Mouse (Mus musculus) MEL (cell line): Measurements from ENCODE around the gene Fam222a. TPM values are rescaled to one million over a fixed set of nuclear protein-coding genes. Genes with fewer than 3 reads are reported as not detected.

ENCODE experiments used
- DNase-seq: peaks from one replicate; pipeline ENCODE4 v3.0.0; 2011; ENCODE audit warnings: low read depth, low spot score
- H3K27ac ChIP-seq: 2 replicates; pipeline ENCODE4 v1.5.1; 2012; ENCODE audit warnings: low read depth, mild to moderate bottlenecking, control low read depth, low read length, moderate library complexity; ENCODE audit not compliant: control insufficient read depth
- H3K27me3 ChIP-seq, 2 experiments: fragments of 150-350 bp in 1 of 2; sonication (generic) in 1 of 2; 2 replicates each; pipeline ENCODE4 v1.6.1; 2012; ENCODE audit warnings: low read length in 2 of 2, mild to moderate bottlenecking in 2 of 2, improper control_type of control experiment in 1 of 2, moderate library complexity in 1 of 2; ENCODE audit not compliant: insufficient read depth in 2 of 2, control insufficient read depth in 1 of 2
- H3K36me3 ChIP-seq, 2 experiments: 2 replicates each; pipeline ENCODE4 v1.6.1; 2012 to 2014; ENCODE audit warnings: low read length in 2 of 2, improper control_type of control experiment in 1 of 2, inconsistent platforms in 1 of 2, mild to moderate bottlenecking in 1 of 2; ENCODE audit not compliant: insufficient read depth in 2 of 2, control insufficient read depth in 1 of 2
- H3K4me1 ChIP-seq, 2 experiments: fragments of 150-350 bp in 1 of 2; sonication (generic) in 1 of 2; 2 replicates each; pipeline ENCODE4 v1.6.1; 2012; ENCODE audit warnings: low read length in 2 of 2, improper control_type of control experiment in 1 of 2, mild to moderate bottlenecking in 1 of 2; ENCODE audit not compliant: insufficient read depth in 2 of 2, control insufficient read depth in 1 of 2
- H3K4me3 ChIP-seq, 2 experiments: fragments of 150-350 bp in 1 of 2; sonication (generic) in 1 of 2; 2 replicates each; pipeline ENCODE4 v1.5.1; 2012; ENCODE audit warnings: low read depth in 2 of 2, low read length in 2 of 2, mild to moderate bottlenecking in 2 of 2, moderate library complexity in 2 of 2, control low read depth in 1 of 2, improper control_type of control experiment in 1 of 2; ENCODE audit not compliant: control insufficient read depth in 1 of 2, insufficient read depth in 1 of 2
- H3K79me2 ChIP-seq: 2 replicates; pipeline ENCODE4 v1.6.1; 2012; ENCODE audit warnings: mild to moderate bottlenecking, low read length, moderate library complexity; ENCODE audit not compliant: control insufficient read depth, poor library complexity, insufficient read depth
- H3K9ac ChIP-seq: 2 replicates; pipeline ENCODE4 v1.6.1; 2012; ENCODE audit warnings: low read depth, mild to moderate bottlenecking, control low read depth, low read length, moderate library complexity; ENCODE audit not compliant: control insufficient read depth, poor library complexity, severe bottlenecking
- H3K9me3 ChIP-seq: fragments of 150-350 bp; sonication (generic); replicated peaks from 2 replicates; pipeline ENCODE4 v1.6.1; 2012; ENCODE audit warnings: mild to moderate bottlenecking, low read length, improper control_type of control experiment, moderate library complexity; ENCODE audit not compliant: insufficient read depth
- BHLHE40 ChIP-seq: IDR thresholded peaks from 2 replicates; pipeline ENCODE4 v1.6.1; 2012; ENCODE audit warnings: low read depth, mild to moderate bottlenecking, inconsistent platforms, low read length, improper control_type of control experiment, borderline replicate concordance
- E2F4 ChIP-seq: IDR thresholded peaks from 2 replicates; pipeline ENCODE4 v1.6.1; 2011; ENCODE audit warnings: low read depth, low read length, improper control_type of control experiment, borderline replicate concordance
- JUND ChIP-seq: IDR thresholded peaks from 2 replicates; pipeline ENCODE4 v1.6.1; 2011; ENCODE audit warnings: low read depth, mild to moderate bottlenecking, improper control_type of control experiment, low read length
- KAT2A ChIP-seq: conservative IDR thresholded peaks from 2 replicates; pipeline ENCODE4 v1.6.1; 2012; ENCODE audit warnings: low read depth, low read length, improper control_type of control experiment, inconsistent platforms
- MAFK ChIP-seq: IDR thresholded peaks from 2 replicates; pipeline ENCODE4 v1.6.1; 2011; ENCODE audit warnings: low read depth, mild to moderate bottlenecking, low read length, improper control_type of control experiment, borderline replicate concordance
- MEF2A ChIP-seq: IDR thresholded peaks from 2 replicates; pipeline ENCODE4 v1.6.1; 2014; ENCODE audit warnings: low read depth, mild to moderate bottlenecking, inconsistent platforms, low read length, improper control_type of control experiment; ENCODE audit not compliant: poor library complexity, insufficient replicate concordance, severe bottlenecking; ENCODE audit errors: extremely low read depth
- MYC ChIP-seq: IDR thresholded peaks from 2 replicates; pipeline ENCODE4 v1.6.1; 2011; ENCODE audit warnings: low read depth, mild to moderate bottlenecking, low read length, improper control_type of control experiment, moderate library complexity
- NELFE ChIP-seq: IDR thresholded peaks from 2 replicates; pipeline ENCODE4 v1.6.1; 2011; ENCODE audit warnings: low read depth, low read length, improper control_type of control experiment
- NRF1 ChIP-seq: IDR thresholded peaks from 2 replicates; pipeline ENCODE4 v1.6.1; 2014; ENCODE audit warnings: low read depth, mild to moderate bottlenecking, inconsistent platforms, low read length, improper control_type of control experiment, moderate library complexity; ENCODE audit not compliant: poor library complexity, insufficient read depth, severe bottlenecking
- POLR2A ChIP-seq, 2 experiments: IDR thresholded peaks; 2 replicates each; pipeline ENCODE4 v1.6.1; 2011 to 2012; ENCODE audit warnings: low read length in 2 of 2, mild to moderate bottlenecking in 2 of 2, control low read depth in 1 of 2, improper control_type of control experiment in 1 of 2, low read depth in 1 of 2, moderate library complexity in 1 of 2; ENCODE audit not compliant: control insufficient read depth in 1 of 2, insufficient read depth in 1 of 2, poor library complexity in 1 of 2
- POLR2AphosphoS5 ChIP-seq: IDR thresholded peaks from 2 replicates; pipeline ENCODE4 v1.6.1; 2012; ENCODE audit warnings: low read depth, borderline replicate concordance, mild to moderate bottlenecking, inconsistent platforms, low read length, moderate library complexity, mixed read lengths
- RAD21 ChIP-seq: IDR thresholded peaks from 2 replicates; pipeline ENCODE4 v1.6.1; 2011; ENCODE audit warnings: mild to moderate bottlenecking, low read depth, low read length, improper control_type of control experiment
- SIN3A ChIP-seq: IDR thresholded peaks from 2 replicates; pipeline ENCODE4 v1.6.1; 2012; ENCODE audit warnings: low read length, improper control_type of control experiment, inconsistent platforms
- TCF12 ChIP-seq: IDR thresholded peaks from 2 replicates; pipeline ENCODE4 v1.6.1; 2014; ENCODE audit warnings: low read depth, mild to moderate bottlenecking, inconsistent platforms, low read length, improper control_type of control experiment, moderate library complexity
- ZMIZ1 ChIP-seq: IDR thresholded peaks from 2 replicates; pipeline ENCODE4 v1.6.1; 2012; ENCODE audit warnings: low read depth, mild to moderate bottlenecking, inconsistent platforms, low read length, improper control_type of control experiment, moderate library complexity
- polyA plus RNA-seq, 2 experiments: library from polyadenylated mRNA; stranded (reverse) in 1 of 2; unstranded in 1 of 2; fragments of >175 nt in 1 of 2; fragments of >200 nt in 1 of 2; gene quantifications; 2 replicates each; pipeline versions ENCODE4 v1.2.1 to v1.2.4; 2012; ENCODE audit warnings: low replicate concordance in 2 of 2, low read depth in 1 of 2; ENCODE audit not compliant: insufficient read length in 2 of 2, insufficient read depth in 1 of 2, missing spikeins in 1 of 2
- total RNA-seq: library from RNA; depleted of rRNA; stranded (reverse); fragments of 300-350 nt; gene quantifications from 2 replicates; pipeline ENCODE4 v1.2.3, GENCODE M21; 2012

The Fam222a gene
- total and polyA plus RNA-seq, 3 experiments = 0.27 to 0.70 TPM; not detected in 1

- Histone ChIP-seq H3K4me3 (no peak overlapping the region), H3K9me3 (no peaks in the 10 kb centered on the region)
- no peak for DNase-seq
- no peak for TF ChIP-seq NELFE
- TF ChIP-seq, all 39 proteins: peak for 0
- no peak overlapping the region for H3K27ac ChIP-seq
- H3K36me3 ChIP-seq = no peaks in the 10 kb centered on the region
- H3K79me2 ChIP-seq = no peaks in the 10 kb centered on the region
- H3K4me1 ChIP-seq = no peaks in the 10 kb centered on the region
- no peak overlapping the region for H3K9ac ChIP-seq
- no peaks in the 10 kb centered on the region; a peak in 2 of 4 replicates for H3K27me3 ChIP-seq
Measured at GRCm38 (mm10) chr5:114556109-114556508, 11.7 kb upstream of the Fam222a start.

- Histone ChIP-seq H3K27me3 (no peaks in the 10 kb centered on the region; a peak in 2 of 4 replicates), H3K36me3 (no peaks in the 10 kb centered on the region), H3K9me3 (no peaks in the 10 kb centered on the region), H3K4me1 (no peaks in the 10 kb centered on the region), H3K9ac (no peak overlapping the region), H3K27ac (no peak overlapping the region), H3K79me2 (no peaks in the 10 kb centered on the region), H3K4me3 (no peak overlapping the region)
- no peak for DNase-seq
- no peak for TF ChIP-seq KAT2A
- no peak for TF ChIP-seq POLR2AphosphoS5
- TF ChIP-seq JUND = no peak
- TF ChIP-seq TCF12 = no peak
- no peak for TF ChIP-seq E2F4
- no peak for TF ChIP-seq ZMIZ1
Measured at GRCm38 (mm10) chr5:114557765-114558731, 9.8 kb upstream of the Fam222a start.

GRCm38 (mm10) chr5:114560533-114560936, 7.3 kb upstream of the Fam222a start:
- H3K27ac ChIP-seq = no peak overlapping the region
- peaks cover 0 to 6% of the 10 kb centered on the region in 2 experiments; a peak in 2 of 4 replicates for H3K4me1 ChIP-seq
- no peaks in the 10 kb centered on the region; a peak in 2 of 4 replicates for H3K27me3 ChIP-seq
- H3K9ac ChIP-seq = no peak overlapping the region
- TF ChIP-seq BHLHE40 (no peak), RAD21 (no peak), MAFK (no peak), POLR2A (IDR thresholded peaks at IDR 0.05; ENCODE audit: control insufficient read depth in 1 of 2, insufficient read depth in 1 of 2, low read depth in 1 of 2, low read length in 2 of 2, poor library complexity in 1 of 2) (no peak), SIN3A (no peak), MYC (no peak), NRF1 (no peak), MEF2A (no peak), ZMIZ1 (no peak)
- no peak overlapping the region for H3K4me3 ChIP-seq
- no peaks in the 10 kb centered on the region for H3K9me3 ChIP-seq
- no peaks in the 10 kb centered on the region for H3K79me2 ChIP-seq
- peak; percentile 30 for DNase-seq
- H3K36me3 ChIP-seq = peaks cover 0 to 1% of the 10 kb centered on the region in 2 experiments; a peak in 1 of 4 replicates
